Mouse (Mus musculus) naive thymus-derived CD4-positive, alpha-beta T cell, adult 2 months (primary cell): Measurements from ENCODE around the gene Inpp4b.

ENCODE experiments used
- DNase-seq: peaks from one replicate; pipeline ENCODE4 v3.0.0-alpha.2; 2011; ENCODE audit warnings: low read depth

The Inpp4b gene

GRCm38 (mm10) chr8:81342236-81342998, at the start of gene Inpp4b:
Inpp4b (plus strand) TSS chr8:81342556.
- peak; percentile 76 for DNase-seq

GRCm38 (mm10) chr8:81335250-81335649, 7.1 kb upstream of the Inpp4b start:
- no peak for DNase-seq

- DNase-seq: no peak
Measured at GRCm38 (mm10) chr8:81341191-81341590, 1.2 kb upstream of the Inpp4b start.

GRCm38 (mm10) chr8:81341591-81342235, 643 bp upstream of the Inpp4b start:
- DNase-seq: peak; percentile 76

- no peak for DNase-seq
Measured at GRCm38 (mm10) chr8:81342999-81343302, 595 bp downstream of the Inpp4b start.

GRCm38 (mm10) chr8:81345170-81345697, 2.9 kb downstream of the Inpp4b start:
- no peak for DNase-seq

- DNase-seq: peak; percentile 77
Measured at GRCm38 (mm10) chr8:81349452-81349851, 7.1 kb downstream of the Inpp4b start.

GRCm38 (mm10) chr8:81353460-81353859, 11.1 kb downstream of the Inpp4b start:
- no peak for DNase-seq

- no peak for DNase-seq
Measured at GRCm38 (mm10) chr8:81358108-81358507, 15.8 kb downstream of the Inpp4b start.

- no peak for DNase-seq
Measured at GRCm38 (mm10) chr8:81360518-81360917, 18.2 kb downstream of the Inpp4b start.

GRCm38 (mm10) chr8:81361162-81361561, 18.8 kb downstream of the Inpp4b start:
- no peak for DNase-seq

- DNase-seq: no peak
Measured at GRCm38 (mm10) chr8:81370607-81371006, 28.3 kb downstream of the Inpp4b start.

- DNase-seq: no peak
Measured at GRCm38 (mm10) chr8:81371844-81372243, 29.5 kb downstream of the Inpp4b start.

- DNase-seq: no peak
Measured at GRCm38 (mm10) chr8:81374877-81375475, 32.6 kb downstream of the Inpp4b start.

- DNase-seq: no peak
Measured at GRCm38 (mm10) chr8:81388953-81389352, 46.6 kb downstream of the Inpp4b start.

- DNase-seq: no peak
Measured at GRCm38 (mm10) chr8:81399071-81399470, 56.7 kb downstream of the Inpp4b start.

- DNase-seq: no peak
Measured at GRCm38 (mm10) chr8:81399501-81399900, 57.1 kb downstream of the Inpp4b start.

GRCm38 (mm10) chr8:81412707-81413106, 70.4 kb downstream of the Inpp4b start:
- DNase-seq: no peak

GRCm38 (mm10) chr8:81443957-81444356, 101.6 kb downstream of the Inpp4b start:
- DNase-seq: no peak

- DNase-seq: no peak
Measured at GRCm38 (mm10) chr8:81449798-81450197, 107.4 kb downstream of the Inpp4b start.

GRCm38 (mm10) chr8:81452082-81452481, 109.7 kb downstream of the Inpp4b start:
- no peak for DNase-seq

GRCm38 (mm10) chr8:81454830-81455229, 112.5 kb downstream of the Inpp4b start:
- no peak for DNase-seq

GRCm38 (mm10) chr8:81463762-81464161, 121.4 kb downstream of the Inpp4b start:
- no peak for DNase-seq
